Mouse (Mus musculus) hindbrain, embryonic 12.5 days (tissue): ENCODE data around the gene Dtx3. TPM values are rescaled to one million over a fixed set of nuclear protein-coding genes. Genes with fewer than 3 reads are reported as not detected.
"Not testable (repeated sequence)": the region's sequence is repeated elsewhere in the genome, so short reads cannot be mapped to it uniquely, and the experiment has no call there.

Experiments used
- ATAC-seq: fragments of 200-750 bp; cut with Nextera tagmentation; 2 replicates; pipeline ENCODE4 v1.8.0; 2017; ENCODE audit warnings: moderate TSS enrichment; ENCODE audit not compliant: low FRiP score
- H3K27ac ChIP-seq: fragments of 300-500 bp; sonication (generic); 2 replicates; pipeline ENCODE4 v1.5.1; 2016; ENCODE audit warnings: mild to moderate bottlenecking
- H3K27me3 ChIP-seq: fragments of 300-500 bp; sonication (generic); 2 replicates; pipeline ENCODE4 v1.6.1; 2016; ENCODE audit warnings: mild to moderate bottlenecking
- H3K36me3 ChIP-seq: fragments of 300-500 bp; sonication (generic); 2 replicates; pipeline ENCODE4 v1.6.1; 2016; ENCODE audit warnings: mild to moderate bottlenecking
- H3K4me1 ChIP-seq: fragments of 300-500 bp; sonication (generic); 2 replicates; pipeline ENCODE4 v1.6.1; 2016
- H3K4me2 ChIP-seq: fragments of 300-500 bp; sonication (generic); replicated peaks from 2 replicates; pipeline ENCODE4 v1.6.1; 2016; ENCODE audit warnings: mild to moderate bottlenecking
- H3K4me3 ChIP-seq: fragments of 300-500 bp; sonication (generic); 2 replicates; pipeline ENCODE4 v1.5.1; 2016; ENCODE audit warnings: mild to moderate bottlenecking
- H3K9ac ChIP-seq: fragments of 300-500 bp; sonication (generic); 2 replicates; pipeline ENCODE4 v1.6.1; 2016; ENCODE audit warnings: mild to moderate bottlenecking, moderate library complexity
- H3K9me3 ChIP-seq: fragments of 300-500 bp; sonication (generic); replicated peaks from 2 replicates; pipeline ENCODE4 v1.6.1; 2016; ENCODE audit warnings: mild to moderate bottlenecking
- WGBS: fragments of 180-500 bp; shearing (Covaris S2); methylation state at CpG from one replicate; pipeline ENCODE4 v1.1.7; 2016; 5-methylcytosine and 5-hydroxymethylcytosine counted together
- polyA plus RNA-seq: library from polyadenylated mRNA; unstranded; fragments of >200 nt; fragmentation: Nextera tagmentation; extraction: Ambion mirVana; gene quantifications from 2 replicates; pipeline ENCODE4 v1.2.1, GENCODE M21; 2016

Gene Dtx3
- polyA plus RNA-seq, 1 experiment from 2014 or later: 199 TPM

DNA sequence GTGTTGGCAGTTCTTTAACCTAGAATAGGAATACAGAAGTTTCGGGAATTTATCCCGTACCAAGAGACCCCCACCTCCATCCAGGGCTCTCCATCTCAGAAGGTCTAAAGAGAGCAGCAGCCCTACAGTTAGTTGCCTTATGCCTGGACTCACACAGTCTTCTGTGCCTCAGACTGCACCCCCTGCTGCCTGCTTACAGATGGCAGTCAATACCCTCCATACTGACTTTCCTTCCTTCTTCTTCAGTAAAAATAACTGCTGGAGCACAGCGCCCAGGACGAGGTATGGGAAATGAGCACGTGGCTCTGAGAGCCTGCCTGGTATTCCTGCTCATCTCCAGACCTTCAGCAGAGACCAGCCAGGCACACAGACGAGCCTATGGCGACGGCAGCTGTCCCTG, 4.8 kb upstream of the Dtx3 start:
- H3K27ac ChIP-seq: no peak overlapping the region
- H3K36me3 ChIP-seq: peaks cover 61% of the 10 kb centered on the region
- H3K4me2 ChIP-seq: no peak overlapping the region
- no peaks in the 10 kb centered on the region for H3K9me3 ChIP-seq
- no peaks in the 10 kb centered on the region for H3K27me3 ChIP-seq
- H3K4me3 ChIP-seq: no peak overlapping the region
- peaks cover 8% of the 10 kb centered on the region for H3K4me1 ChIP-seq
- ATAC-seq: no peak
- no peak overlapping the region for H3K9ac ChIP-seq
- 86% methylated on average over 8 of the region's 8 CpGs for WGBS

GRCm38 (mm10) chr10:127199474-127199873, 3.9 kb upstream of the Dtx3 start:
- Histone ChIP-seq H3K4me1 (peaks cover 14% of the 10 kb centered on the region), H3K9ac (no peak overlapping the region), H3K27me3 (no peaks in the 10 kb centered on the region), H3K4me2 (no peak overlapping the region), H3K9me3 (no peaks in the 10 kb centered on the region), H3K27ac (no peak overlapping the region), H3K4me3 (no peak overlapping the region), H3K36me3 (peaks cover 53% of the 10 kb centered on the region)
- no peak for ATAC-seq
- 89% methylated on average over 11 of the region's 11 CpGs for WGBS

GRCm38 (mm10) chr10:127199068-127199467, 3.5 kb upstream of the Dtx3 start:
- Histone ChIP-seq H3K9ac (no peak overlapping the region; the same call in 1 of the 2 replicates), H3K27me3 (no peaks in the 10 kb centered on the region), H3K4me1 (peaks cover 18% of the 10 kb centered on the region), H3K36me3 (peaks cover 53% of the 10 kb centered on the region), H3K9me3 (no peaks in the 10 kb centered on the region), H3K4me3 (no peak overlapping the region), H3K4me2 (no peak overlapping the region), H3K27ac (no peak overlapping the region)
- WGBS: 71% methylated on average over 5 of the region's 5 CpGs
- no peak for ATAC-seq

DNA sequence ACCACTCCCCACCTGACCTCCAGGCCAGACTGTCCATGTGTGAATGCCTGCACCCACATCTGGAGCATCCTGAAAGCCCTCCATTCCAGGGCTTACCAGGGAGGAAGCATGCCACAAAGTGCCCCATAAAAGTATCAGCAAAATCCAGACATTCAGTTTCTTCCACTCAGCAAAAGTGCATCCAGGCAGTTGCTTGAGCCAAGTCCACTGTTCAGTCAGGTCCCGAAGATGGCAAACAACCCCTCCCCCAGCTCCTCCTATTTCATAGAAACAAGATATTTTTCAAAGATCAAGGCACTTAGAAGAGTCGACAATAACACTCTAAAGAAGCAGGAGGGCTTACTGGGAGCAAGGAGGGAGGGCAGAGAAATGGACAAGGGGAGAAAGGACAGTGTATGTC, 3.0 kb upstream of the Dtx3 start:
- Histone ChIP-seq H3K27ac (no peak overlapping the region), H3K9ac (no peak overlapping the region; the same call in 1 of the 2 replicates), H3K27me3 (no peaks in the 10 kb centered on the region), H3K36me3 (peaks cover 50% of the 10 kb centered on the region), H3K4me3 (no peak overlapping the region), H3K4me2 (no peak overlapping the region), H3K9me3 (no peaks in the 10 kb centered on the region), H3K4me1 (peaks cover 19% of the 10 kb centered on the region)
- 73% methylated on average over 2 of the region's 2 CpGs for WGBS
- no peak for ATAC-seq

DNA sequence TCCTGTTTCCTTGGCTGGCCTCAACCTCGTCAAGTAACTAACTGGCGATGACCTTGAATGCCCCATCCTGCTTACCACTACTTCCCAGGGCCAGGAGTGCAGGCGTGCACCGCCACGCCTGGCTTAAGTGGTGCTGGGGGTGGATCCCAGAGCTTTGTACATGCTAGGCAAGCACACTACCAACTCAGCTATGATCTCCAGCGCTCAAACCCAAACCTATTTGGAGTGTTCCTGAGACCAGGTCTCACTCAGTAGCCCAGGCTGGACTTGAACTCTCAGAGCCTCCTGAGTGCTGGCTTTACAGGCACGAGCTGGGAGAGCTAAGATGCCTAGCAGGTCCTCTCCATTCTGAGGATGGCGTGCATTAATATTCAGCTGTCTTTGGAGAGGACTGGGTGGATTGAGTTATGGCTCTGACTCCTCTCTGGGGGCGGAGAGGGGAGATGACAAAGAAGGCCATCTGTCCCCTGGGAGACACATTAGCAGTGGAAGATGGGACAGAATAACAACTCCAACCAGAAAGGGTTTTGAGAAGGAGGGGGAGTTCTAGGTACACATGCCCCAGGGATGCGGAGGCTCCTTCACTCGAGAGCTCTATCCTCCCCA, 2.1 kb upstream of the Dtx3 start:
- H3K4me3 ChIP-seq: no peak overlapping the region
- peaks cover 46% of the 10 kb centered on the region for H3K36me3 ChIP-seq
- H3K9me3 ChIP-seq: no peaks in the 10 kb centered on the region
- no peaks in the 10 kb centered on the region for H3K27me3 ChIP-seq
- H3K4me1 ChIP-seq: peaks cover 19% of the 10 kb centered on the region
- H3K9ac ChIP-seq: no peak overlapping the region
- WGBS: 82% methylated on average over 11 of the region's 11 CpGs
- no peak overlapping the region for H3K27ac ChIP-seq
- no peak overlapping the region for H3K4me2 ChIP-seq
- ATAC-seq: no peak

- peaks cover 19% of the 10 kb centered on the region for H3K4me1 ChIP-seq
- WGBS: 87% methylated on average over 8 of the region's 8 CpGs
- H3K36me3 ChIP-seq: peaks cover 45% of the 10 kb centered on the region
- H3K9ac ChIP-seq: no peak overlapping the region
- H3K27ac ChIP-seq: no peak overlapping the region
- H3K27me3 ChIP-seq: no peaks in the 10 kb centered on the region
- no peak overlapping the region for H3K4me2 ChIP-seq
- H3K9me3 ChIP-seq: no peaks in the 10 kb centered on the region
- no peak for ATAC-seq
- no peak overlapping the region for H3K4me3 ChIP-seq
These were observed 1.6 kb upstream of the Dtx3 start for GRCm38 (mm10) chr10:127197104-127197503.

DNA sequence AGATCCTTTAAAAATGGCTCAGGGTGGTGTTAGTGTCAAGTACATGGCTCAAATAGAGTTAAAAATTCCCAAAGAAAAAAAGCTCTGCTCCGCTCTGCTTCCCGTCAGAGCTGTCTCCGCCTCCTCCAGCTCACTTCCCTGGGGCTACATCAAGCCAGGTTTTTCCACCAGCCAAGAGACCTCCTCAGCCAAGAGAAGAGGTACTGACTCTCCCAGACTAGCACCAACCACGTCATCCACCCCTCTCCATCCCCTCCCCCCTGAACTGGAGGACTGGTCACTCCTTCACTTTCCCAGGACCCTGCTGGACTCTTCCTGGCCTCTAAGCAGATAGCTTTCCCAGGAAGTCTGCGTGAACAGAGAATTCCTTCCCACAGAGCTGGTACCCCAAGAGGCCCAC, 864 bp upstream of the Dtx3 start:
- Histone ChIP-seq H3K27me3 (no peaks in the 10 kb centered on the region), H3K4me2 (peak overlapping the region; percentile 88), H3K27ac (peak overlapping the region; percentile 93), H3K9me3 (no peaks in the 10 kb centered on the region), H3K4me1 (peaks cover 19% of the 10 kb centered on the region), H3K4me3 (peak overlapping the region; percentile 92), H3K9ac (peak overlapping the region; percentile 99), H3K36me3 (peaks cover 47% of the 10 kb centered on the region)
- whole genome bisulfite sequencing: 6% methylated on average over 5 of the region's 5 CpGs
- ATAC-seq: peak; percentile 30

DNA sequence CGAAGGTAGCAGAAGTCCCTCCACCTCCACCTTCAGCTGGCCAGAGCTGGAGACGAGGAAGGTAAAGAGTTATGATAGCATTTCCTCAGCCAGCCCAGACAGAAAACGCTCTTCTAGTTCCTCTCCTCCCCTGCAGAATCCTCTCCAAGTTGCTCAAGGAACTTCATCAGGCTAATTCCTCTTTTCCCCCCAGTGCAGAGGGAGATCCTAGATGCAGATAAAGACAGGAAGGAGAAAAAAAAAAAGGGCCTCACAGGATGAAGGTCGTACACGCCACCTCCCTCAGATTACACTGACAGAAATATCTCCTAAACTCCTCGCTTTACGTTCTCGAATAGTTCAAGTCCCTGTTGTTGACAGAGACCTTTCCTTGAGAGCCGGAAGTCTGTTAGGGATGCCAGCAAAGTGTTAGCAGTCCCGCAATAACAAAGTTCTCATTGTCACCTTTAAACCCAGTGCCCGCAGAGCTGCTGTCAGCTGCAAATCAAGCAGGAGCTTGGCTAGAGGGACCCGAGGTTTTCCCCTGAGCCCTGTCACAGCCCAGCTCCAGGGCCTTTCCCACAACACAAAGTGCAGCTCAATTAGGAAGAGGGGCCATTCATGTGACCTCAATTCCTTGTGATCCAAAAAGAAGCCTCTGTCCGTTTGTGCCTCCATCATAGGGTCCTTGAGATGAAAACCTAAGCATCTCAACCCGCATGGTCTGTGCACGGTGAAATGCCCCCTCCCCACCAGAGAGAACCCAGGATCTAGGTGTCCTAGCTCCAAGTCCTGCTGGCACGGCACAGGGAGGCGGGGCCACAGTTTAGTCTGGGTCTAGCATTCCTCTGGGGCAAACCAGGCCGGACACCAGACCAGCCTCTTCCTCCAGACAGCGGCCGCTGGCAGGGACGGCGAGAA, 850 bp downstream of the Dtx3 start:
- Histone ChIP-seq H3K36me3 (peaks cover 36% of the 10 kb centered on the region), H3K4me1 (peaks cover 30% of the 10 kb centered on the region)
- WGBS: 23% methylated on average over 22 of the region's 22 CpGs

DNA sequence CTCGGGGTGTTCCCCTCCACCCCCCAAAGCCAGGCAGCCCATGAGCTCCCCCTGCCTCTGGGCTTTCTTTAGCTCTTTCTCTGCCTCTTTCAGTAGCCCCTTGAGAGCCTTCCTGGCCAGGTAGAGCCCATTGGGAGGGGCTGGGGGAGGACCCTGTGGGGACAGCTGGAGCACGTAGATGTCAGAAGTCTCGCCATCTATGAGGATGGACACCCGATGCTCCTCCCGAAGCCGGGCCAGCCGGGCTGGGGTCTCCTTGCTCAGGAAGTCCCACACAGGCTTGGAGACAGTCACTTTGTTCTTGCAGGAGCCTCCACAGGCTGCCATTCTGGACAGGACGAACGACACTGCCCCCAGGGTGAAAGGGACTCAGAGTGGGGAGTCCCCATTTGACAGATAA, 2.5 kb downstream of the Dtx3 start:
- no peak overlapping the region for H3K9ac ChIP-seq
- no peak overlapping the region for H3K27ac ChIP-seq
- no peak for ATAC-seq
- WGBS: 84% methylated on average over 9 of the region's 9 CpGs
- no peaks in the 10 kb centered on the region for H3K27me3 ChIP-seq
- peaks cover 19% of the 10 kb centered on the region for H3K36me3 ChIP-seq
- H3K4me1 ChIP-seq: peaks cover 43% of the 10 kb centered on the region
- no peaks in the 10 kb centered on the region for H3K9me3 ChIP-seq
- H3K4me3 ChIP-seq: no peak overlapping the region
- H3K4me2 ChIP-seq: no peak overlapping the region

More for the DNA sequence above, 850 bp downstream of the Dtx3 start:
- Histone ChIP-seq H3K4me2 (peak overlapping the region; percentile 88), H3K27ac (peak overlapping the region; percentile 93), H3K27me3 (no peaks in the 10 kb centered on the region), H3K9me3 (no peaks in the 10 kb centered on the region), H3K9ac (peak overlapping the region; percentile 99), H3K4me3 (peak overlapping the region; percentile 92)
- peak; percentile 39; the same call in 1 of the 2 replicates for ATAC-seq

DNA sequence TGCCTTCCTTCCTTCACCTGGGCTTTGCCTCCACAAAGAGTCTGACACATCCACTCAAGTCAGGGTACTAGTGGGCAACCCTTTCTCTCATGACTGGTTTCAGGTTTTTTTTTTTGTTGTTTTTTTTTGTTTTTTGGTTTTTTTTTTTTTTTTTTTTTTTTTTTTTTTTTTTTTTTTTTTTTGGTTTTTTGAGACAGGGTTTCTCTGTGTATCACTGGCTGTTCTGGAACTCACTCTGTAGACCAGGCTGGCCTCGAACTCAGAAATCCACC, 3.5 kb downstream of the Dtx3 start:
- not testable (repeated sequence) for H3K4me2 ChIP-seq, H3K27ac ChIP-seq, H3K27me3 ChIP-seq, H3K4me3 ChIP-seq, H3K9me3 ChIP-seq, ATAC-seq, H3K9ac ChIP-seq
- 87% methylated on average over 1 of the region's 1 CpGs for WGBS
- H3K36me3 ChIP-seq: peaks cover 17% of the 10 kb centered on the region; the same call in 1 of the 2 replicates
- H3K4me1 ChIP-seq: peaks cover 53% of the 10 kb centered on the region

DNA sequence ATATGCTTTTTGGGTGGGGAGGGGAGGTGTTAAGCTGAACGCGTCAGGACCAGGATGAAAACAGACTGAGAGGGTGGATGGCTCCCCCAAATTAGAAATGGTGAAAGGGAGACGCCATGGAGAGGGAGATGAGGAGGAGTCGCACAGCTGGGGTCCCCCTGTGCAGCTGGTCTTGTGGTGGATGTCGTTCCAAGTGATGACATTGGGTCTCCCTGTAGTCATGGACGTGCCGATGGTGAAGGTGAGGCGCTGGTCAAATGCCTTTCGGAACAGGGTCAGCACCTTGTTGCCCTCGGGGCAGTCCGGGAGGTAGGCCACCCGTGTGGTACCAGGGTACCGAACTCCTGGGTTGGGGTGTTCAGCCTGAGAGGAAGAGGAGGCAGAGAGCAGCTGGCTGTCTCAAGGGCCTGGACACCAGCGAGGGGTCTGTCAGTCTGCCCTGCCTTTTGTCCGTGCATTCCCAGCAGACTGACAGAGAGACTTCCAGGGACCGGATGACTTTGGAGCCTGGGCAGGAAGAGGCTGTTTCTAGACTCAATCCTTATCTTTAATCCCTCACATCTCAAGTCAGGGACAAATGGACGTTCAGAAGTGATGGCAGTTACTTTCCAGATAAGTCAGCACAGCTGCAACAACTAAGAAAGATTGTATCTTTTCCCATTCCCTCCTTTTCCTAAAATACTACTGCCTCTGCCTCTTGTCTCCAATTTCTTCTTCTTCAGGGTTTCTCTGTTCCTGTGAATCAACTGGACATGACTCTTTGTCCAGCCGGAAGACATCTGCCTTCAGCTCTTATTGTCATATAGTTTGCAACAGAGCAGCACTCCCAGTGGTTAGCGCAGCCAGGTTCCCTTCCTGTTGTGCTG, 4.1 kb downstream of the Dtx3 start:
- no peak overlapping the region for H3K9ac ChIP-seq
- peaks cover 17% of the 10 kb centered on the region; the same call in 1 of the 2 replicates for H3K36me3 ChIP-seq
- H3K4me2 ChIP-seq: no peak overlapping the region
- H3K4me1 ChIP-seq: peaks cover 51% of the 10 kb centered on the region
- no peak for ATAC-seq
- H3K4me3 ChIP-seq: no peak overlapping the region
- H3K9me3 ChIP-seq: no peaks in the 10 kb centered on the region
- WGBS: 78% methylated on average over 19 of the region's 19 CpGs
- no peaks in the 10 kb centered on the region for H3K27me3 ChIP-seq
- H3K27ac ChIP-seq: no peak overlapping the region
